Mouse (Mus musculus) kidney, postnatal 36 days (tissue): Measurements from ENCODE around the gene Tet3.

Source experiments
- DNase-seq, 2 experiments: peaks; one replicate each; pipeline ENCODE4 v3.0.0; 2021 to 2022; ENCODE audit warnings: mixed read lengths in 2 of 2

Tet3 gene

DNA sequence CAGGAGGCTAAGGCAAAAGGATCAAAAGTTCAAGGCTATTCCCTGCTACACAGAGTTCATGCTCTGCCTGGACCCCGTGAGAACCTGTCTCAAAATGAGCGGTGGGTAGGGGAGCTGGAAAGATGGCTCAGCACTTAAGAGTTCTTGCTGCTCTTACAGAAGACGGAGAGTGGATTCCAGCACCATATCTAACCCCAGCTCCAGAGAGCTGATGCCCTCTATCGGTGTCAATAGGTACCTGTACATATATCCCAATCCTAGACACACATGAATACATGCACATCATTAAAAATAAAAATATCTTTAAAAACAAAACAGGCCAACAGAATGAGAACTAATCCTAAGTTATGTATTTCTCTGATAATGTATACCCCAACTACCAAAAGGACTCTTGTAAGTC, 19.3 kb upstream of the Tet3 start:
- no peak for DNase-seq

DNA sequence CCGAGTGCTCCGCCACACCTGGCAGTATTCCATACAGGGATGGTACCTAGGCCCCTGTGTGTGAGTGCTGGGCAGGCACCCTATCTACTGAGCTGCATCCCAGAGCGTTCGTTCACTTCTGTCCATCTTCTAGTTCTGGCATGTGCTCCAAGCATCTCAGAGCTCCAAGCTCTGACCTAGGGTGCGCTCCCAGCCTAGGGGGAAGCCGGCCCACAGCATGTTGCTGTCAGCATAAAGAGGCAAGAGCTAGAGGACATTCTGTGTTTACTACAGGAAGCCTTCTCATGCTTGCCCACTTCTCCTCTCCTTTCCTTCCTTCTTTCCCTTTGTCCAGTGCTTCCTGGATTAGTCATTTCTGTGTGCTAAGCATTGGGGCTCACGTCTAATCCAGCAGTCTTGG, 16.5 kb upstream of the Tet3 start:
- DNase-seq: no peak

DNA sequence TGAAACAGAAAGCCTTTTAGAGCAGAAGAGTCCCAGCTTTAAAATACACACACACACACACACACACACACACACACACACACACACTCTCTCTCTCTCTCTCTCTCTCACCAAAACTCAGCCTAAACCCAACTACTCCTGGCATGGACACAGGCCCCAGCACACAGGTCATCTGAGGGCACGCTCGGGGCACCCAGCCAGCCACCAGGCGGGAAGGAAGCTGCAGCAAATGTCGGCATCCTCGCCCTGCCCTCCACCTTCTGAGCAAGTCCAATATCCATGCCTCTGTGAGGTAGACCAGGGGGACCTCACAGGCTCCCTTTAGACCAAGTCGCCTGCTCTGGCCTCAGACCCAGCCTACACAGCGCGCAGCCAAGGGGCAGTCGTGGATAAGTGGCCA, 14.4 kb upstream of the Tet3 start:
- DNase-seq: peak; percentile 81 to 90

DNA sequence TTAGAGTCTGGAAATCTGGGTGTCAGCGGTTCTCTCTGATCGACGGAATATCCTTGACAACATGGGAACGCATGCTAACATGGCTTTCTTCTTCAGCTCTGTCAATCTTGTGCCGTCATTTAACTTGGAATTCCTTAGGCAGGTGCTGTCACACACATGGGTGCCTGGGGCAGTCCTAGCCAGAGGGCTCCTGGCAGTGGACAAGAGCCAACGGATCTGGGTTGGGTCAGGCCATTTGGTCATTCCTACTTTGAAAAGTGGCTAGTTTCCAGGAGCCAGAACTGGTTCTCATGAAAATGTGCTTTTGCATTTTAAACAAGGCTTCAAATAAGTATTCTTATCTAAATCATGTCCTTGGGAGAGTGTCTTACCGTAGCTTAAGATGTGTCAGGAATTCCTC, 12.9 kb upstream of the Tet3 start:
- DNase-seq: peak; percentile 37 to 42

DNA sequence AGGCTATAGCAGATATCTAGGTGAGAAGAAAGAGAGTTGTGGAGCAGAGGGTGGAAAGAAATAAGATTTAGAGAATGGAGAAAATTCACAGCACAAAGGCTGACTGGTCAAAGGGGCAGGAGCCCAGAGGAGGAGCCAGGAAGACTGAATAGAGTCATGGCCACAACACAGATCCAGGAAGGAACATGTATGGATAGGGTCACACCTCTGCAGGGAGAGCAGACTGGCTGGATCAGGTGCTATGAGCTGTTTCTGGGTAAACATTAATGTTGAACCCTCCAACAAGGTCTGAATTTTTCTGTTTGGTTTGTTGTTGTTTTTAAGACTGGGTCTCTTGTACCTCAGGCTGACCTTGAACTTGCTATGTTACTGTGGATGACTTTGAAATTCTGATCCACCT, 5.1 kb upstream of the Tet3 start:
- DNase-seq: no peak

DNA sequence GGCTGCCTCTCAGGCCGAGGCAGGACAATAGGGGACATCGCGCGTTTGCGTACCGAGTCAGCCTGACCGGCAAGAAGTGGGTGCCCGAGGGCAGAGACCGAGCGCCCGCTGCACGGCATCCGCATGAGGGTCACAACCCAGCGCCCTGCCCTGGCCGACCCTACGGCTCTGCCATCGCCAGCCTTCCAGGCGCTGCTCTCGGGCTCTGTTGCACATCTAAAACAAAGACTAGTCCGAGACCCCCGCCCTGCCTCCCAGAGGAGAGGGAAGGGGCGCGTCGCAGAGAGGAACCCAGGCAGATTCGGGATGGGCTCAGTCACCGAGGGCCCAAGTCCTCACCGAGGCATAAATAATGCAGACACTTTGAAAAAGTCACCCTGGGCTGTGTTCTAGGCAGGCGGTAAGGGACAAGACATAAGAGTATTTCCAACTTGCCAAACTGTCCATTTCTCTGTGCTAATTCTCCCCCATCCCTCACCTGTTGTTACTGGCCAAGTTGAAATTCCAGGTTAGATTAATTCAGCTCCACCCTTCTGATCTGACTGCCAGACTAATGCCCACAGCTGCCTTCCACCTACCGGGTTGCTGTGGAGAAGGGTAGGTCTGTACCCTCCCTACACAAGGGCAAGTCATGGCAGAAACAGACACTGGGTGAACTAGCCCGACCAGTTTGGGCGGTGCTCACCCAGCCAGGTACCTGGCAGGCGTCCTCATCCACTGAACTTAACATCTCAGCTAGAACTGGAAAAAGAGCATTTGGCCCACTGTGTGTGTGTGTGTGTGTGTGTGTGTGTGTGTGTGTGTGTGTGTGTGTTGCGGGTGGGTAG, 1.7 kb downstream of the Tet3 start:
- peak; percentile 74 to 76 for DNase-seq

DNA sequence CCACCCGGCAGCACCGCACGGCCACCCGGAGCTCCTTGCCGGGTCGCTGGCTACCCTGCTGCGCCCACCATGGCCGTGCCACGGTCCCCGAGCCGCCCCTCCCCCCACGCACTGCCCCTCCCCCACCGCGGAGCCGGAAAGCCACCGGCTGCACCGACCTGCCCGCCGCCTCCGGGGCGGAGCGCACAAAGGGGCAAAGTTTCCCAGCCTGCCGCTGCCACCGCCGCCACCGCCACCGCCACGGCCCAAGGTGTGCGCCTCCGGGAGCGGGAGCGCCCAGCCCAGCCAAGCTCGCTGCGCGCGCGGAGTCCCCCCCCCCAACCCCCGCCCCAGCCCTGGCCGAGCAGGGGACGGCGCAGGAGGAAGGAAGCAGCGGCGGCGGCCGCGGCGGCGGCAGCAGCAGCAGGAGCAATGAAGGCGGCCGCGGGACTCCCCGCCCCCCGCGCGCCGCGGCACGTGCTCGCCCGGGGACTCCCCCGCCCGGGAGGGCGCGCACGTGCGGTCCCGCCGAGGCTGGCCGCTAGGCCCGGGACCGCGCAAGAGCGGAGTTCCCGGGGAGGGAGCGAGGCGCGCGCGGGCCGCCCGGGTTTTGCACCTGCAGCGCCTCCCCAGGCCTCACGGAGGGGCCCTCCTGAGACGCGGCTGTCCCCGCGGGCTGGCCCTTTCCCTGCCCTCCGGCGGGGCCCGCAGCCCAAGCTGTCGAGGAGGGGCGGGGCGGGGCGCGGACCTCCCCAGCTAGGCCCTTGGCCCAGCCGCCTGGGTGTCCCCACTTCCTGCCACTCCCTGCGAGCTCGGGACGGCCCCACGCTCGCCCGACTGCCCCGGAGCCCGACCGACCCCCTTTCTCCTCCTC, 2.5 kb downstream of the Tet3 start:
- peak; percentile 78 to 88 for DNase-seq

DNA sequence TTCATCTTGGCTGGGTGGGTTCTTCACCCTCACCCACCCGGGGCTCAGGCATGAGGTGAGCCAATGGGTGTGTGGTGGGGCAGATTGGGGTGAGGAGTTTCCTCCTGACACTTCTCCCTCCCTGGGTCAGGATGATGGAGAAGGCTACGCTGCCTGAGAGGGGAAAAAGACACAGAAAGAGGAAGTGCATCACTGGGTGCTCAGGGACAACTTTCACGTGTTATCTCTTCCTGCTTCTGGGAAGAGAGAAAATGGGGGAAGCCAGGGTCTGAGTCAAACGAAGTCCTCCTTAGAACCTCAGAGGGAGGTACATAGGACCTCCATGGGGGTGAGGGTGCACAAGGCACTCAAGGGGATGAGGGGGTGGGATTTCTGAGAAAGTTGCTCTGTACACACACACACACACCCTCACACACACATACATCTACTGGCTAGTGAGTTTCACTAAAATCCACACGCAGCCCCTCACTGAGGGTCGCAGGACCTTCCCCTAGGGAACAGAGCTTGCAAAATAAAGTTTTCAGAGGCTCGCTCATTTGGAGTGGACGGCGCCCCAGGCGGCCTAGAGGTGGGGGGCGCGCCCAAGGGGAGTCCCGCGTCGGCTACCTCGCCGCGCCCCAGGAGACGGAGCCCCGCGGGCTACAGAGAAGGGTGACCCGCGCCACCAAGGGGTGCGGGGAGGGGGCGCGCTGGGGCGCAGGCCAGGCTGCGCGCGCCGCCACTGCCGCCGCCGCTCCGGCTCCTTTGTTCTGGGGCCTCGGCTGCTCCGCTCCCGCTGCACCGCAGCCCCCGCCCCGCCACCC, 3.4 kb downstream of the Tet3 start:
- peak in 1 of 2 experiments; percentile 49 for DNase-seq

DNA sequence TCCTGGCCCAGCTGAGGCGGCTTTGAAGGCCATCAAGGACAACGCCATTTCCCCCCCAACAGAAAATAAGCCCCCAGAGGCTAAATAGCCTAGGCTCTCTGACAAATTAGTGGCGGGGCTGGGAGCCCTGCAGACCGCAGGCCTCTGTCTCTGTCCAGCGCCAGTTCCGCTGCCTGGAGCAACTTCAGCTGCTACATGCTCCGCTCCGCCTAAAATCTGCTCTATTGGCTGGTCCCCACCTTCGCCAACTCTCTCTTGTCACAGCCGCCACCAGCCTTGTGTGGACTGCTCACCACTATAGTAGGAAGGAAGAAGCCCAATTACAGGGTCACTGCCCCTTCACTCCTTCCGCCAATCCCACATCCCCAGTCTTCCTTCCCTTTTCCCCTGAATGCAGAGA, 5.2 kb downstream of the Tet3 start:
- no peak for DNase-seq

DNA sequence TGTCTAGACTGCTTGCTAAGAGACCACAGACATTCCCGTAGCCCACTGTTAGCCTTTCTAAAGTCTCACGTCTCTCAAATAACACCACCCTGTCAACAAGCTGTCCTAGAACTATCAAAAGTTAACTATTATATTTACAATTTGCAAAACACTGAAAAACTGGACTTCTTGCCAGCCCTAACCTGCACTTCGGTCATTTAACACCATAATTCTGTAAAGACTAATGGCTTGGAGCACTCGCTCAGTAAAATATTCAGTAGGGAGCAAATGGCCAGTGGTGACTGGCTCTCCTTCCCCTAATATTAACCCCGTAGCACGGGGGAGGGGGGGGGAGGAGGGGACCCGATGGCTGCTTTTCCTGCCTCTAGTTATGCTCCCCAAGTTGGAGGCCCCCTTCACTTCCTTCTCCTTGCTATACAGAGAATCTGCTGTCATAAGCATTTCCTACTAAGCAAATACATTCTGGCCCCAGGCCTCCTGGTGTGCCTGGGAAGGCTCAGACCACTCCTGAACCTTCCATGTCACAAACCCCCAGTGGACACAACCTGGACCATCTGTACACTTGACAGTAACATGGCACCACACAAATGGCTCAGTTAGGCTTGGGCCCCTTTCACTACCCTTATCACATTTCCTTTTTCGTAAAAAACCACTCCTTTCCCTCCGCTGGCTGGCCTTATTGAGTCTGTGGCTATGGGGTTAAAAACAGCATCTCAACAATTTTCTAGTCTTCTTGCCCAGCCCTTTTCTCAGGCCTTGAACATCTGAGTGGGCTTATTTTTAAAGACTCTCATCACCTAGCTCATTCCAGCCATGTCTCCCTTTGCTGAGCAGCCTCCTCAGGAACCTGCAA, 8.2 kb downstream of the Tet3 start:
- peak in 1 of 2 experiments; percentile 42 for DNase-seq

DNA sequence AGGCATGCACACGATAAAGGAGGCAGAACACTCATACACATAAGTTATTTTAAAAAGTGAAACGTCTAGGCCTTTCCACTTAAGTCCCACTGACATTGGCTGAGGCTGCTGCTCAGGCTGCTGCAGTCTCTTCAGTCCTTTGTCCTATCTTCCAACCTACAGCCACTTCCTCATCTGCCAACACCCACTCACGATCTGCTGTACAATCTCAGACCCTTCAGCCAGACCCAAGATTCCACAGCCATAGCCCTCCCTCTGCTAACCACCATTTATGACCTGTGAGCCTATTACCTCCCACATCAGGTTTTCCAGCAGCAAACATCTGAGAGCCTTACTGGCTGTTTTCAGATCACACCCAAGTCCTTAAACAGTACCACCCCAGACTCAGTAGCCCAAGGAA, 9.4 kb downstream of the Tet3 start:
- no peak for DNase-seq

DNA sequence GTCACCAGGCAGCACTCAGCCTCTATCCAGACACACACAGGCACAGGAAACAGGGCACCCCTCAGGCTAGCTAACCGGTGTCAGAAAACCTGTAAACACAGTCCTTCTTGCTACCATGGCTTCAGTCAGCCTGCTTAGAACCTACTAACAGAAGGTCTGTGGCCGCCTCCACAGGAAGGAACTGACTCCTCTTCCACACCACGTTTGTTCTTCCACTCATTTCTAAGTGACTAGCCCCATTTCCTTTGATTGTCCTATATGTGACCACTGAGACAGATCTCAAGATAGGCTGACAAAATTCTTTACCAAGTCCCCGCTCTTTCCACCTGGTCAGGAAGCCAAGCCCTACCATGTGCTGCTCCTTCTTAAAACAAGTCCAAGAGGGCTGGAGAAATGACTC, 10.0 kb downstream of the Tet3 start:
- DNase-seq: peak in 1 of 2 experiments; percentile 5

DNA sequence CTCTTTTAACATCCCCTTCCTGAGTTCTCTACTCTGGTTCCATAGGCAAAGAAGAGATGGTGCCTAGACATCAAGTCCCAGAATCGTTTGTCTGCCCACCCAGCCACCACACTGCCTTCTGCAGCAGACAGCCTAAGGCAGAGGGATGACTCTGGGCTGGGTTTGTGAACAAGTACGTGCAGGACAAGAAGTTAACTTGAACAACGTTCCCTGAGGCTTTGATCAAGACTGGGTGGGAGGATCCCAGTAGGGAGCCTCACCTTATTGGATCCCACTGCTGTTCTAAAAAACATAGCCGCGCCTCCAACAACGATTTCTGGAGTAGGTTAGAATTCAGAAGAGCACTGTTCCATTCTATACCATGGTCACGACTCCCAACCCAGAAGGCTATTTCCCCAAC, 11.9 kb downstream of the Tet3 start:
- DNase-seq: no peak

DNA sequence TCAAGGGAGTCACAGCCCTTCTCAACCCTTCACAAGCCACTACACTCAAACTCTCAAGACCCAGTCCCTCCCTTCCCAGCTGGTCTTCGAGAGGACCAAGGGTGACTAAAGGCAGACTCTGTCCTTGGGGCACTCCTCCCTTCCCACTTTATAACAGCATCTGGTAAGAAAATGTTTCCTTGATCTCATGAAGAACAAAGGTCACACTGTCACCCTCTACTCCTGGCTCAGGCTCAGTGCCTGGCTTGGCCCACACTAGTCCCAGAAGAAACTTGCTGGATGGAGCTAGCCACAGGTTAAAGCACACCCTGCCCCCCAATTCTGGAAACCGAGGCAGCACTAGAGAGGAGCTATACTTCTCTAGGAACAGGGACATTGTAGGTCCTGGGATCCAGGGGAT, 13.1 kb downstream of the Tet3 start:
- DNase-seq: peak; percentile 60 to 71

DNA sequence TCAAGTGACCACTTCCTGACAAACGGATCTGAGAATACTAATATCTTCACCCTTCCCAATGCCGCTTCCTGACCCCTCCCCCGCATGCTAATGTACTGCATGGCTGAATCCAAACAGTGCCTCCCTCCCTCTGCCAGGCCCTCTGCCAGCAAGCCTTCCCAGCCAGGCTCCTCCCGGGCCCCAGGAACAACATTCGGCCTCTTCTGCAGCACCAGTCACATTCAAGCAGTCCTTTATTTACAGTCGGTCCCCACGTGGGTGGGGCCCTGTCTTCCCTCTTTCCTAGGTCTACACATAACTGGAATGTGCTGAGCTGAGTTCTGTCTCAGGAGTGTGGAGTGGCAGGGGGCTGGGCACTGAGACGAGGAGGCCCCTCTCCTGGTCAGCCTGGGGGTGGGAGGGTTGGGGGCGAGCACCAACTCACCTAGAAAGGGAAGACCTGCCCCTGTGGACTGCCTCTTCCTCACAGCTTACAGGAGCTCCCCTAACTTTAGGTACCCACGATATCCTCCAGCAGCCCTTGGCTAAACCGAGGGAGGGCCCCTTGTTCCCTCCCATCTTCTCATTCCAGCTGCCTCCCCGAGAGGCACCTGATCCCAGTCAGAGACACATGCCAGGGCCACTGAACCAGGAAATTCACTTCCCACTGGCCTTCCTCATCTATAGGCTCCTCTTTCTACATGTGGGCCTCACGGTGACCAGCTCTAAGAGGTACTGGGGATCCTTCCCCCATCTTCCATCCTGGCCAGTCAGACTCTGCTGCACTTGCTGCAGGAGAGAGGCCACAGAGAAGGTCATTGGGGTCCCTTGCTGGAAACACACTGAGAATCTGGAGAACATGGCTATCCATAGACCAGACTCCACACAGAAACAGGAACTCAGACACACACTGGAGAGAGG, 15.2 kb downstream of the Tet3 start:
- peak; percentile 94 to 96 for DNase-seq

DNA sequence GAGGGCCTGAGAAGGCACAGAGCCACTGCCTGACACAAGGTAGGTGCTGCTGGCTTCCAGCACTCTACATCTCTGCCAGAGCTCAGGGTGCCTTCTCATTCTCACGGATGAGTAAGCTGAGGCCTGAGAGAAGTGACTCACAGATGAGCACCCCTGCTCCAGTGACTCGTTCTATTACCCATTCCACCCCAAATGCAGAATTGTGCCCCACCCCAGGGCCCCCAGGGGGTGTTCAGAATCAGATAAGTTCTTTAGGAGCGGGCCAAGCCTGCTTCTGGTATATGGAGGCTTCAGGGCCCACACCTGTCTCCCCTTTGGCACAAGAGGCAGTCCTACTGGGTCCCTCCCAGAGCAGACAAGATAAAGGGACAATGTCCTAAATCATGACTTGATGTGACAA, 16.2 kb downstream of the Tet3 start:
- peak in 1 of 2 experiments; percentile 50 for DNase-seq

DNA sequence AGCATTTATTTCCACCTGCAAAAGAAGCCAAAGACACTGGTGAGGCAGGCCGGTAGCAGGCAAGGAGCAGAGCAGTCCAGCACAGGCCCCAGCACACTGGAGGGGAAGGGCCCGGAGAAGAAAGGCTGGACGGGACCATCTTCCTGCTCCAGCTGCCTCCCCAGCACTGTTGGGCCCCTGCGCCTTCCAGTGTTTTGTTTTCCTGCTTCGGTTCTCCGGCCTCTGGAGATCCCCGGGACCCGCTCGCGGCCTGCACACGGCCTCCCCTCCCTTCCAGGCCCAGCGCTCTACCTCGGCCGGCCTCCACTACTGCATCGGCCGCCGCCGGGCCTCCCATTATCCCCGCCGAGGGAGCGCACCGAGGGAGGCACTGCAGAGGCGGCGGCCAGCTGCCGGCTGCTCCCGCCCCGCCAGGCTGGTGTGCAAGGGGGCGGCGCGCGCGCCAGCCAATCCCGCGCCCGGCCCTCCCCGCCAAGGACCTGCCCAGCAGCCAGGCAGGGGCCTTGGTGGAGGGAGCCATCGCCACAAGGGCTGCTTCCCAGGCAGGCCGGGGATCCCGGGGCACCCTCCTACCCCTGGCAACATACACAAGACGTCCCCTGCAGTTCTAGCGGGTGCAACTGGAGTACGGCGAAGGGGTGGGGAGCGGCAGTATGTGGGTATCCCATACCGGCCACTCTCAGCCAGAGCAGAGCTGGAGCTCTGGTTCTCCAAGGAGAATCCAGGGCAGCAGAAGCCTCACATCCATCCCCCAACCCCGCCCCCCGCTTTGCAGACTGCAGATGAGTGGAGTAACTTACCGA, 17.4 kb downstream of the Tet3 start:
- peak; percentile 93 to 95 for DNase-seq

DNA sequence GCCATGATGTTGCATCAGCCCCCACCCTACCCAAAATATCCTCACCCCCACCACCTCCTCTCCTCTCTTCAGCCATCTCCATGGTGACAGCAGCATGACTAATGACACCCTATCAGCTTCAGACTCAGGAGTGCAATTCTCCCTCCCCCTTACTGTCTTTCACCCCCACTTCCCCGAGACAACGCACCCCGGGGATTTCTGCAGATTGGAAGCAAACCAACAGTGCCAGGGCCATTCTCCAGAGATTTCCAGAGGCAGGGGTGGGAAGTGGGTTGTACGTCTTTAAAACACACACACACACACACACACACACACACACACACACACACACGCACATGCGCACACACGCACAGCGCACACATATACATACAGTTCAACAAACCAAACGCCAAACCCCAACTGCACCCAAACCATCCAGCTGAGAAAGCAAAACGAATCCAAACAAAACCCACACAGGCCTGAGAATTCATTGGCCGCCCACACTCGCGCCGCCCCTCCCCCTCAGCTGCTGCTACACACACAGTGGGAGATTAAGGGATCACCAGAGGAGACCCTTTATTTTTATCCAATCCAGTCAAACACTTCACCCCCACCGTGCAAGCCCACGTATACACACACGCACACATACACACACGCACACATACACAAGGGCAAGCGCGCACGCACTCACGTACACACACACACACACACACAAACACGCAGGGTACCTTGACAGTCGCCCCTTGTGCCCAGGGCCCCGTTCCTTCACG, 18.2 kb downstream of the Tet3 start:
- peak; percentile 68 to 89 for DNase-seq

DNA sequence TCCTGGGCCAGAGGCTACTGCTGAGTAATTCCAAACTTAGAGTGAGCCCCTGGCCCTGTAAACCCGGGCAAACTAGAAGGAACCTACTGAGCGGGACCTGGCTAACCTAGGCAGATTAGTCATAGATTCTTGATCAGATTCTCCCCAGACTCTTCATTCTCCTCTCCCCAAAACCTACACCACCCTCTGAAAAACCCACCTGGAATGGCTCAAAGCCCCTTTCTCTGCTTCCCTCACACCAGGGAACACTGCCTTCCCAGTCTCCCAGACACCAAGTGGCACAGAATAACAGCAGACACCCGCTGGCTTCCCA, 18.7 kb downstream of the Tet3 start:
- DNase-seq: no peak

DNA sequence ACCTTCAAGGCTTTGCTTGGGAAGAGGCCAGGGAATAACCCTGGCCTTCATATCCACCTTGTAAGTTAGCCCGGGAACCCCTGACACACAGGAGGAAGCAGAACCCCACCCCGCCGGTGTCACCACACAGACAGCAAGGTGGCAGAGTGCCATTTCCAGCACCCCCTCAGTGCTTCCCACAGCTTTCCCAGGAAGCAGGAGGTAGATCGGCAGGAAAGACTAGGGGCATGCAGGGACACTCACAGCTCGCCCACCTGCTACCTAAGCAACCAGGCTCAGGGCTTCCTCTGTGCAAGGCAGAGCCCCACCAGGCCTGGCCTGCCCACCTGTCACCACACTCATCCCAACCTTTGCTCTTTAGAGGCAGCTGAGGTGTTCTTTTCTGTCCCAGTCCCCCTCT, 19.1 kb downstream of the Tet3 start:
- peak in 1 of 2 experiments; percentile 49 for DNase-seq
